Mouse (Mus musculus): ENCODE results near the gene Gm20388.
A peak's percentile ranks its signal among the peaks of the same experiment; 100 is the strongest.

Gm20388 gene

DNA sequence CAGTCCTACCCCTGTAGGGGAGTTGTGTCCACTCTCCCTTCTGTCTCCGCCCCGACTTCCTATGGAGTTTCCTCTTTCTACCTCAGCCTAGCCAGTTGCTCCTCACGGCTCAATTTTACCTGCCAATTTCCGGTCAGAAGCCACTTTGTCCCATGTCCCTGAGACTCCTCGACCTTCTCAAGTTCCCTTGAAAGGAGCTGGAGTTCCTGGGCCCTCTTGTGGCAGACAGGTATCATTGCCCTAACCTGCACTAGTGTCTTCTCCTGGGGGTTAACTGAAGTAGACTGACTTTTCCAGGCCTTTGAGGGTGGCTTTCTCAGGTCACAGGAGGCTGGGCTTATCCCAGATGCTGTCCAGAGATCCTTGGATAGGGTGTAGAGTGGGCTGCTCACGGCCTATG is 897.1 kb downstream of the Gm20388 start:
- DNase-seq (ENCODE audit: extremely low read depth, insufficient read length, low spot score), result no peak

DNA sequence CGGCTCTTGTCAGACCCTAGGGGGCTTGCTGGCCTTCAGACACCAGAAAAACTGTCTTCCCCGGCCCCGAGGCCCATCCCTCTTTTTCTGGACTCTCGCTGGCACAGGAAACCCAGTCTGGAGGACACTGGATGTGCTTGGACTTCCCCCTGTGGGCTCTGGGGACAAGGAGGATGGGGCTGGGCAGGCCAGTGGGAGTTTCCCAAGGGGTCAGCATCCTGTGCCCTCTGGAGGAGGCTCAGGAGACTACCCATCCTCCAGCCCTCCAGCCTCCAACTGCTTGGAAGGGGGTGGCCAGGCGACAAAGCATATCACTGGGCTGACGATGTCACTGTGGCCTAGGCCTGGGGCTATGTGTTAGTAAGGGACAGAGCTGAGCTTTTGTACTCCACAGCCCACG is 898.4 kb downstream of the Gm20388 start:
- DNase-seq (ENCODE audit: extremely low read depth, insufficient read length, low spot score), result no peak

DNA sequence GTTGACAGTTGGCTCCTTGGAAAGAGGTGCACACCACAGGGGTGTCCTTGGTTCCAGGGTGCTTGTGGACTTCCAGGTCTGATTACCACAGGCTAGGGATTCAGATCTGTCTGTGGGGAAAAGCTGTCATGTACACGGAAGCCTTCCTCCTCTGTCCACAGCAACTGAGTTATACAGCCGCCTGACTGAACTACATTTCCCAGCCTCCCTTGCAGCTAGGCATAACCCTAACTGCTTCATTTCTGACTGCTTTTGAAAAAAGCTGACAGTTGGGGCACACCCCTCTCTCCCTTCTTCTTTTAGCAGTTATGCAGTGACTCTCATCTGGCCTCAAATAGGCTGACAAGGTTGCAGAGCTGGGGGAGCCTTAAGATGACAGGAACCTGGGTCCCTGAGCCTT is 901.3 kb downstream of the Gm20388 start:
- no peak for DNase-seq (ENCODE audit: extremely low read depth, insufficient read length, low spot score)

DNA sequence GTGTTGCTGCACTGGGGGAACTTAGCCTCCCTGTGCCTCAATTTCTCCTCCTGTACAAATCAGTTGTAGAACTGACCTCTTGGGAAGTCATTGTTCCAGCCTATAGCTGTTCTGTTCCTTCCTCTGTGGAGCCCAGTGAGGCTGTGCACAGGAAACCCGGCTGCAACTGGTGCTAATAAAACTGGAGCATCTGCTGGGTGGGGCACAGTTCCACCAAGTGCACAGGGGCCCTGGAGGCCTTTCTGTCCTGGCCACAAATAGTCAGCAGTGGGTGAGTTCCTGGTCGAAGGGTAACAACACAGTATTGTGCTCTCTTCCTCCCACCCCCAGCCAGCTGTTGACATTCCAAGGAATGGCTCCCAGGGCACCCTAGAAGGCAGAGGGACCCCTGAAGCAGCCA is 902.4 kb downstream of the Gm20388 start:
- no peak for DNase-seq (ENCODE audit: extremely low read depth, insufficient read length, low spot score)

DNA sequence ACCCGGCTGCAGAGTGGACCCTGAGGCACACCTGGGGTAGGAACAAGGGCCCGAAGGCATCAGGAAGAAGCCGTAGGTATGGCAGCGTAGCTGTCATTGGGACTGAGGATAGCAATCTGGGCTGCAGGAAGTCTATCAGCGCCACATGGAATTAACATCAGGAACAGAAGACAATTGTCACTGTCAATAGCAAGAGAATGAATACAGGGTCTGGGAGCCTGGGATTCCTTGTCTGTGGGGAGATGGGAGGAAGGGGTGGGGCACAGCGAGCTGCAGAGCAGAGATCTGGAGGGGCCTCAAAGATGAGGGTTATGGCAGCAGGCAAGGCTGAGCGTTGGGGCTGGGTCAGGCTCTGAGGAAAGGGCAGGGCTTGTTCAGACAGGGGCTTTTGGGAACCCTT is 903.2 kb downstream of the Gm20388 start:
- DNase-seq (ENCODE audit: extremely low read depth, insufficient read length, low spot score), result no peak

DNA sequence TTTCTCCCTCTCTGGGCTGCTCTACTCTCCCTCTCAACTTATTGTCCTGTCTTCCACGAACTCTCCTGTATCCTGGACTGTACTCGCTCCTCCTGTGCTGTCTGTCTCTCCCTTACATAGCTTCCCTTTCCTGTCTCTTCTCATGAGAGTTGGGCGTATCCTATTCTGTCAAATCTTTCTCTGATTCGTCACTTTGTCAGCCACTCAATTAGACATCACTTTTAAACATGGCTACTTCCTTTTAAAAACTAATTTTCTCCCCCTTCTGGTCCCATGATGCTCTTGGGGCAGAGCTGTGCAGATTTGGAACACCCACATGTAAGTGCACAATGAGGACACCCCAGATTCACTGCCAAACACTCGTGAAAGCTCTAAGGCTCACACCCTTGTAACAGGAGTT is 905.7 kb downstream of the Gm20388 start:
- peak; percentile 54 for DNase-seq (ENCODE audit: extremely low read depth, insufficient read length, low spot score)

DNA sequence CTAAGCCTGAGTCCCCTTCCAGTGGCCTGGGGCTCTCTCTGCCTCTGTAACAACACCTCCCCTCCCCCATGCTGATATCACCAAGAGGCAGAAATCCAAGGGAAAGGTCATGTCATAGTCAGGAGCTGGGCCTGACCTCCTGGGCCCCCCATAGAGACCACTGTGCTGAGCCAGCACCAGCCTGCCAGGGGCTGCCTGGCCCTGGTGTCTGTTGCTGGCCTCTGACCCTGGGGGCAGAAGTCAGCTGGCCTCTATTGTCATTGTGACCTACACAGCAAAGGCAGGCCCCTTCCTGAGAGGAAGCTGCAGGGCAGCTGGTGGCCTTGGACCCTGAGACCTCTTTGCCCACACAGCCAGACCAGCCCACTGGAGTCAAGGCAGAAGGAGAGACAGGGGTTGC is 909.3 kb downstream of the Gm20388 start:
- no peak for DNase-seq (ENCODE audit: extremely low read depth, insufficient read length, low spot score)

DNA sequence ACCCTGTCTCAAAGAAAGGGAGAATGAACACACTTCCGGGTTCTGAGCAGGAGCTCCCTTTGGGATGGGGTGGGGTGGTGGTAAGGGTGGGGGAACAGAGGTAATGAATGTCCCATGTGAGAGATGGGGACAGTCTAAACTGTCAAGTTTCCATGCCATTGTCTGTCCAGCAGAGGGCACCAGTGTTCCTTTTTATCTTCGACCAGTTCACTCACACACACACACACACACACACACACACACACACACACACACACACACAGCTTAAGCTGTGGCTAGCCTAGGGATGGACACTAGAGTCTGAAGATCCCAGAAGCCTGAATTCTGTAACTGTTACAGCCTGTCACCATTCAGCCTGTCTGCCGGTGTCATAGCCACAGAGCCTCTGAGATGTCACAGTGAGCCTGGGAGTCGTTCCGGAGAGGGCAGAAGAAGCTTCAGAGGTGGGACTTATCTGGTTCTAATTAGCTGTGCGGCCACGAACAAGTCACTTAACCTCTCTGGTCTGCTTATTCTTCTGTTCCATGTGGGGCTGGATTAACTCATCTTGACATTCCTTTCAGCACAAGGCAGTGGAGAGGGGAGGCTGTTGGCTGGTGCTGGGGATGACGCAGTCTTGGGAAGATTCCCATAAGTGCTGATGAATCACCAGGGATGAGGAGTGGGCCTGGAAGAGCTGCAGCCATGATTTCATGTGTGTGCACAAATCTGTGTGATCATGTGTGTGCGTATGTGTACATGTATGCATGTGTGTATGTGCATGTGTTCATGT is 910.9 kb downstream of the Gm20388 start:
- DNase-seq (ENCODE audit: extremely low read depth, insufficient read length, low spot score), result peak; percentile 57

DNA sequence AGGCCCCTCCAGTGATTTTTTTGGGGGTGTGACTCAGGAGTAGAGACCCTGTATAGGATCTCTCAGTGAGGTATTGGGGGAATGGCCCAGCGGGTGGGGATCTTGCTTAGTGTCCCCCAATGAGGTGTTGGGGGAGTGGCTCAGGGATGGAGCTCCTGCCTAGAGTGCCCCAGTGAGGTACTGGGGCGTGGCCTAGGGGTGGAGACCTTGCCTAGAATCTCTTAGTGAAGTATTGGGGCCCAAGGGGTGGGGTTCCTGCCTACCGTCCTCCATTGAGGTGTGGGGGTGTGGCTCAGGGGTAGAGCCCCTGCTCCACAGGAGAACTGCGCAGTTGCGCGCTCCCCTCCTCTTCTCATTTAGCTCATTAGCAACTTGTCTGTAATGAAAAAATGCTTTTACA is 912.7 kb downstream of the Gm20388 start:
- DNase-seq (ENCODE audit: extremely low read depth, insufficient read length, low spot score), result no peak

DNA sequence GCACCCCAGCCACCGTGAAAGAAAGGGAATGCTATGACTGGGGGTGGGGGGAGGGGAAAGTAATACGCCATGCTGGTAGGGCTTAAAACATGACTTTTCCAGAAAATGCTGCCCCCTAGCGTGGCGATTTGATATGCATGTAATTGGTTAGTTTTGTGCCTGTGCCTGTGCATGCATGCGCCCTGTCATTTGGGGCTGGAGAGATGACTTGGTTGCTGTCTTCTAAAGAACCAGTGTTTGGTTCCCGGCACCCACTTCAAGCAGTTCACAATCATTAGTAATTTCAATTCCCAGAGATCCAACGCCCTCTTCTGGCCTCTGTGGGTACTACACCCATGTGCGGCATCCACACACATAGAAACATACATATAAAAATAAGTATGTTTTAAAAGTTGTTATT is 913.2 kb downstream of the Gm20388 start:
- DNase-seq (ENCODE audit: extremely low read depth, insufficient read length, low spot score), result no peak

DNA sequence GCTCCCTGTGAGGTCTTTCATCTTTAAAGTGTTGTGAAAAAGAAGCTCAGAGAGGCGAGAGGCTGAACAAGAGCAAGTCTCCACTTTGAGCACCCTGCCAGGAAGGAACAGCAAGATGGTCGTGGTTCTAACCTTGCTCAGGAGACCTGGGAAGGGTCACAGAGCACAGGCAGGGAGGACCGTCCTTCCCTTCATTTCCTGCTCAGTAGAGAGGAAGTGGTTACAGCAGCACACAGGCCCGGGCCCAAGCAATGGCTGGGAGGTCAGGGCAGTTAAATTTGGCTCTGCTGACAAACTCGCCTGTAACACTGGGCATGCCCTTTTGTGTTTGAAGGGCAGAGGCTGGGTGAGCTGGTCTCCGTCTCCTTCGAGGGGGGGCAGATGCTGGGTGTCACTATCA is 914.0 kb downstream of the Gm20388 start:
- no peak for DNase-seq (ENCODE audit: extremely low read depth, insufficient read length, low spot score)

DNA sequence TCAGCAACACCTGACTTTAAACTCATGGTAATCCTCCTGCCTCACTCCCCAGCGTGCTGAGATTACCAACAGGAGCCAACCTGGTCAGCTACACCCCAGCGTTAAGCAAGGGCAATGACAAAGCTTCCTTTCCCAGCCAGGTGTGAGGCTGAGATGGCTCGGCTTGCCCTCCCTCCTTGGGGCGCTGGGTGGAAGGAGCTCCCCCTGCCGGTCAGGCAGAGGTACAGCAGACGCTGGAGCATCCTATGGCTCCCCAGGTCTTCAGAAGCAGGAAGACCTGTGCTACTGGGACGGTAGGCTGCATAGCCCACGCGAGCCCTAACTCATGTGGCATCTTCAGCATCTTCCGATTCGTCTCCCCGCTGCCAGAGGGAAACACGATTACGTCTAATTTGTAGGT is 917.6 kb downstream of the Gm20388 start:
- peak; percentile 38 for DNase-seq (ENCODE audit: extremely low read depth, insufficient read length, low spot score)

DNA sequence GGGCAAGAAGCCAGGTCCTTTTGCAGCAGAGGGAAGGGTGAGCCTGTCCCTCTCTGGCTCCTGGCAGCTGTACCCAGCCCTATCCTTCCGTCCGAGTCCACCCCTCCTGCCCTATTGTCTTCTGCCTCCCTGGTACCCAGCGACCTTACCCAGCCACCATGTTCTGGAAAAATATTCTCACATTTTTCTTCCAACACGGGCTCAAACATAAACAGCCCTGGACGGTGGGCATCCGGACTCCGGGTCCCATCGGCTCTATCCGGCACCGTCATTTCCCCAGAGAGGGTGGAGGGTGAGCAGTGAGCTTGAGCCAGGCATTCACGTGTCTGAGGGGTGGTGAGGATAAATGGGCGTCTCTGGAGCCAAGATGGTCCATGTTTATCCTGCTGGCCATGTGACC is 920.0 kb downstream of the Gm20388 start:
- DNase-seq (ENCODE audit: extremely low read depth, insufficient read length, low spot score), result no peak

DNA sequence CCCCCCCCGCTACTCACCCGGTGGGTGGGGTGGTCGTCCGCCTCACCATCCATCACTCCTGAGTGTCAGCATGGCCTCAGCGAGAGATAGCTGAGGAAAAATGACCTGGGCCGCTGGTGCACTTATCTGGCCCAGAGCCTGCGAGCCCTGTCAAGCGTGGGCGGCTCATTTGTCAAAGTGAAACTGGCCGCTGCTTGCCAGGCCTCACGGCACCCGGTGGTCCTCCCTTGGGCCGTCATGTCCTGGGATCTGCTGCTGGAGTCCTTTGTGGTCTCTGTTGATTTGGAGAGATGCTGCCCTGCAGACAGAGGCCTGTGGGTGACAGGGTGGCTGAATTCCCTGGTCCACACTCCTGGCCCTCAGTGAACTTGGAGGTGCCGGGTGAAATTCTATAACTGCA is 921.4 kb downstream of the Gm20388 start:
- DNase-seq (ENCODE audit: extremely low read depth, insufficient read length, low spot score), result peak; percentile 67

DNA sequence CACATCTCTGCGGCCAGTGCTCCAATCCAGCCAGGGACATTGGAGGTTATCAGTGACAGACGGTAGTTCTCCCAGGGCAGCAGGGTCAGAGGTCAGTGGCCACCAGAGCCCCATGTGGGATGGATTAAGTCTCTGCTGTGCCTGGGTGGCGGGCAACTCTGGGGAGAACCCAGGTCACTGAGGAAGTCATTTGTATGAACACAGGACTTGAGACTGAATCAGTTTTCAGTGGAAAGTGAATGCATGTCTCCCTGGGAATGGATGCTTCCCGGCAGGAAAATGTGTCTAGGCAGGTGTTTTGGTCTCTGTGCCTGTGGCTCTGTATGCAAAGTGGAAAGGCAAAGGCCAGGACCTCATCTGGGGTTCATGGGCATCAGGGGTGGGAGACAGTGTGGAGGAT is 922.6 kb downstream of the Gm20388 start:
- no peak for DNase-seq (ENCODE audit: extremely low read depth, insufficient read length, low spot score)

DNA sequence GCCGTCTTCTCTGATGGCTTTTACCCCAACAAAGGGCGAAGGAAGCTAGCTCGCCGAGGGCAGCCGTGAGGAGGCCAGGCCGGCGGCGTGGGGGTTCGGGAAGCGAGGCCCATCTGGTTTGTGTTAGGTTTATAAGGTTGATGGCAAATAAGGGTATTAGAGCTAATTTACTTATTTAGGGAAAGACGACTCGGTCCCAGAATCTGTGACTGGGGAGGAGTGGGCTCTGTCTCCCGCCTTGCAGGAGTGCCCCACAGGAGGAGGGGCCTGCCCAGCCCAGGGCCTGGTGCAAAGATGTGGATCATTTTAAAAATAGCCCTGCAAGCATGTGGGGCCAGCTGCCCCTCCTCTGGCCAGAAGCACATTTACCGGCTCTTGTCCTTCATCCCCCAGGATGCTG is 928.4 kb downstream of the Gm20388 start:
- no peak for DNase-seq (ENCODE audit: extremely low read depth, insufficient read length, low spot score)

DNA sequence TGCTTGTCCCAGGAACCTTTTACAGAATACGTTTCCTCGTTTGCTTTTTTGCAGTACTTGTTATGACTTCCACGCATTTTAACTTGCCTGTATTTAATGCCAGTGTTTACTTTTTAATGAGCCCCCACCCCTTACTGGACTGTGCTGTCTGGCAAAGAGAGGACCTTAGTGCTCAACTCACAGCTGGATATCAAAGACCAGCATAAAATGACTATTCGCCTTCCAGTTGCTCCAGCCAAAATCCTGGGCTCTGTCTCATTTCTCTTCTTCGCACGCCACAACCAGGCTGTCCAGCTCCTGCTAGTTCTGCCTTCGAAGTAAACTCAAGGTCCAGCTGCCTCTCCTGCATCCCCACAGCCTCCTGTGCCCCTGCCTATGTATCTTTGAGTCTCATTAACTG is 932.4 kb downstream of the Gm20388 start:
- no peak for DNase-seq (ENCODE audit: extremely low read depth, insufficient read length, low spot score)

DNA sequence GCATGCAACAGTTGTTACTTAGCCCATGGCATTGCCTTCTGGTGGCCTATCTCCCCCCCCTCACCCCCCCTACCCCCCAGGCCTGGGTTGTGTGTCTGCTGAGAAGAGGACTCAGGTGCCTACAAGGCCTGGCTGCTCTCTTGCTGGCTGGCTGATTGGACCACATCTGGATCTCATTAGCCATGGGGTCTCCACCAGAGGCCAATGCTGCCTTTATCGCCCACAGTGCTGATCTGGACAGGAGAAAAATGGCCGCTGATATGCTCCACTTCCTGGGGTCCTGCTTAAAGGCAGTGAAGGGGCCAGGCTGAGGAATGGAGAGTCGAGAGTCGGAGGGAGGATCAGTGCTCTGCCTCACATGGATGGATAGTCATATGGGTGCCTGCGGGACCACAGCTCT is 935.4 kb downstream of the Gm20388 start:
- DNase-seq (ENCODE audit: extremely low read depth, insufficient read length, low spot score), result no peak

DNA sequence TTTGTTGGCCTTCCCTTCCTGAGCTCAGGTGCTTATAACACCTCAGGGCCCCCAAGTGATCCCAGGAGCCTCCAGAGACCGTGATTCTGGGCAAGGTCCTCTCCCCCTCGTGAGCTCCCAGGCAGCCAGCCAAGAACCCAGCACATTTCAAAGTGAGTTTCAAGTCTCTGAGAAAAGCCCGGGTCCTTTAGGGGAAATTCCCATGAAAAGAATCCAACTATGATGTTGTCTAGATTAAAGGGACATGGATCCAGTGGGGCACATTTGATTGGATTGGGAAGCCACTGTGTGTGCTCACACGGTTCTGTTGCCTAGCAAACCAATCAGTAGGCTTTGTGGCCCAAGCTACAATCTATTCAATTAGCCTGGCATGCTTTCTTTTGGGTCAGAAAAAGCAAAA is 936.6 kb downstream of the Gm20388 start:
- DNase-seq (ENCODE audit: extremely low read depth, insufficient read length, low spot score), result no peak

DNA sequence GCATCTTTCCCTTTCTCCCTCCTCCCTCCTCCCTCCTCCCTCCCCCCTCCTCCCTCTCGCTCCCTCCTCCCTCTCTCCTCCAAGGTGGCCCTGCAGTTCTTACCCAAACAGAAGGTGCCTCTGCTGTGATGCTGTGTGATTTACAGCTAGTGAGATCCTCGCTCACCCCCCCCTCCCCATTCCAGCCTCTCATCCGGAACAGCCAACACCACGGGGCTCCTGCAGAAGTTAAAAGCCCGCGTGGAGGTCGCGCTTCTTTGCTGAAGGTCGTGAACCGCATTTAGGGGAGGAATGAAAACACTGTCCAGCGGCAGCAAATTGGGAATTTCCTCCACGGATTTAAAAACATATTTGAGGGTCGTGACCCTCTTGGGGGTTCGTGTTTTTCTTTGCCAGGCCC is 937.1 kb downstream of the Gm20388 start:
- DNase-seq (ENCODE audit: extremely low read depth, insufficient read length, low spot score), result no peak

DNA sequence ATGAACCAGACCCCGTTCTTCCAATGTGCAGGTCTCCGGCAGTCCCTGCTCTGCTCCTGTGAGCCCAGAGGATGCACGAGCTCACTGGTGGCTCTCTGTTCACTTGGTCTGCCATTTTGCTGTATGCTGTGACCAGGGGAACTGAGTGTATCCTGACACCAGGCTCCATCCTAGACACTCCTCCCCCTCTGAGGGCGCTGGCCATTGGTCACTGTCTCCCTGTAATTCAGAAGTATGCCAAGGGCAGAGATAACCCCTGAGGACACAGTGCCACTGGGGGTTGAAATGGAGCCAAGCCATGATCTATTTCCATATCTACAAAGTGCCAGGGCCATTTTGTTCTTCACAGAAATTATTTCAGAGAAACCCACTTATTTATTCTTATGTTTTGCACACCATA is 937.8 kb downstream of the Gm20388 start:
- no peak for DNase-seq (ENCODE audit: extremely low read depth, insufficient read length, low spot score)

DNA sequence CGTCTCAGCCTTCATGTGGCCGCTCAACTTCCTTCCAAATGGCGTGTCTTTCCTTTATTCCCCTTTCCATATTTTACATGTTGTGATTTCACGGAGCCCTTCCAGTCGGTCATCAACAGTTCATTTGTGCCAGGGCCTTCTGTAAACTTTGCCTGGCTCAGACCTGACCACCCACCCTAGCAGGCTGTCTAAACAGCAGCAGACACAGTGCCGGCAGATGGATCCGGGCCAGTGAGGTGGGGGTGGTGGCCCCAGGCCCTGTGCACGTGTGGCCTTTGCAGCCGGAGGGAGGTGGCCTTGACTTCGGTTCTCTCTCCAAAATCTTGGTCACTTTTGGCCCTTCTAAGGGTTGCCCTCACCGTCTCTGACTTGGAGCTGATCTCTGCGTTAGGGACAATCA is 940.8 kb downstream of the Gm20388 start:
- no peak for DNase-seq (ENCODE audit: extremely low read depth, insufficient read length, low spot score)

DNA sequence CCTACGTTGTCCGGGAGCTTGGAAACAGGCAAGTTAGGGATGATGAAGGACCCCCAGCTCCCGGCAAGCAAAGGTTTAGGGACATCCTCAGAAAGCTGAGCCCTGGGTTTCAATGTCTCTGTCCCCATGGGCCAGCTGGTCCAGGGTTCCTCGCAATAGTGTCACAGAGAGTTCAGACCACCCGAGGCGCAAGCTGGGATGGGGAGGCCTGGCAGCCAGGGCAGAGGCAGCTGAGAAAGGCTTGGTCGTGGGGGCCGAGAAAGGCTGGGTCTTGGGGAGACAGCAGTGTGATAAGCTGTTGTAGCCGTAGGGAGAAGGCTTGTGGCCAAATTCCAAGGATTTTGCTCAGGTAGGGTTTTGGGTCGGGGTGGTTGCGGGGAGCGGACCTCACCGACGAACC is 949.2 kb downstream of the Gm20388 start:
- no peak for DNase-seq (ENCODE audit: extremely low read depth, insufficient read length, low spot score)

All from 3134 (cell line).